Comparison of ENCODE assay signal across 8 mouse cellular contexts in genomic region chr11:74723357-74724234, GRCm38 (mm10). TPM values are rescaled to one million over a fixed set of nuclear protein-coding genes. Genes with fewer than 3 reads are reported as not detected.
DNase-seq lines count a peak whose midpoint lies in the region; ATAC-seq and TF ChIP-seq lines count a peak whose summit lies in the region.

No protein-coding gene starts in this region.

- DNase-seq in T-cell, adult 2 months (ENCODE audit: low spot score) = peak; percentile 84
- peak; percentile 77 to 79 for DNase-seq in cerebellum, postnatal 36 days
- peak; percentile 78 for DNase-seq in gastrocnemius, adult 18-20 months (ENCODE audit: low spot score)
- DNase-seq in hindbrain, postnatal 0 days (ENCODE audit: low spot score) = peak; percentile 91
- peak; percentile 76 to 80 for DNase-seq in left cerebral cortex, adult 2 months (ENCODE audit: extremely low spot score in 1 of 2, low spot score in 2 of 2)
- peak; percentile 73 to 82 for DNase-seq in right cerebral cortex, adult 2 months (ENCODE audit: low spot score in 2 of 2)
- DNase-seq in urinary bladder, postnatal 14 days (ENCODE audit: low spot score) = peak; percentile 87

- H3K4me1 ChIP-seq in hindbrain, postnatal 0 days (ENCODE audit: insufficient read depth, low read length) = peaks cover 16% of the 10 kb centered on the region

- TF ChIP-seq CTCF in hindbrain, postnatal 0 days (IDR thresholded peaks at IDR 0.05; ENCODE audit: low read depth) = no peak
- TF ChIP-seq CTCF in left cerebral cortex, adult 2 months (IDR thresholded peaks at IDR 0.05) = no peak

- 1% methylated on average over 53 of the region's 75 CpGs for WGBS in hindbrain, postnatal 0 days

- intact Hi-C loops in left cerebral cortex, adult 2 months (cut with DNase I) = loop anchor here (1.0 to 5.0 kb wide), 3 partner anchors 47 to 109 kb away; partner anchors contain the start of genes Cluh, Mettl16 and Mnt

- no peaks in the 10 kb centered on the region for H3K36me3 ChIP-seq in hindbrain, postnatal 0 days (ENCODE audit: insufficient read depth, low read length)

- H3K4me3 ChIP-seq in hindbrain, postnatal 0 days (ENCODE audit: low read length) = peak overlapping the region; percentile 97
- peak overlapping the region; percentile 95 for H3K4me3 ChIP-seq in left cerebral cortex, adult 2 months

- peak overlapping the region; percentile 64 for H3K4me2 ChIP-seq in hindbrain, postnatal 0 days (ENCODE audit: low read depth, low read length)

- H3K9me3 ChIP-seq in hindbrain, postnatal 0 days (ENCODE audit: low read length) = no peaks in the 10 kb centered on the region

- H3K27ac ChIP-seq in hindbrain, postnatal 0 days = peak overlapping the region; percentile 99
- peak overlapping the region; percentile 100 for H3K27ac ChIP-seq in left cerebral cortex, adult 2 months

- peak; percentile 87 for ATAC-seq in hindbrain, postnatal 0 days
- peak; percentile 83 for ATAC-seq in megakaryocyte, adult 5-6 weeks (ENCODE audit: poor library complexity, severe bottlenecking)

- H3K9ac ChIP-seq in hindbrain, postnatal 0 days (replicated peaks; ENCODE audit: low read length) = peak overlapping the region; percentile 98

- H3K27me3 ChIP-seq in hindbrain, postnatal 0 days (ENCODE audit: insufficient read depth, low read length) = no peaks in the 10 kb centered on the region

RNA-seq across cellular contexts. Expression of gene Pafah1b1, which starts 0.9 kb away (rescaled TPM):
- total RNA-seq in gastrocnemius, adult 18-20 months (2021) = 100 to 1,000 TPM; 107 to 138 TPM
- 181 and 190 TPM in 2 replicates for total RNA-seq in hindbrain, postnatal 0 days (2014; rRNA removed)
- 82.6 and 83.5 TPM in 2 replicates for polyA plus RNA-seq in hindbrain, postnatal 0 days (2015; fragmentation: Nextera tagmentation; extraction: Ambion mirVana)
- total RNA-seq in left cerebral cortex, adult 2 months (2021) = 100 to 1,000 TPM; 372 to 402 TPM
- total RNA-seq in megakaryocyte, adult 5-6 weeks (2015) = 53.1 and 57.4 TPM in 2 replicates
- total RNA-seq in megakaryocyte, adult 5-6 weeks (2017) = 58.7 and 64.4 TPM in 2 replicates

RNA-seq across cellular contexts. Expression of gene Mettl16, which starts 47.0 kb away (rescaled TPM):
- total RNA-seq in gastrocnemius, adult 18-20 months (2021) = 10 to 100 TPM; 11.1 to 14.2 TPM
- total RNA-seq in hindbrain, postnatal 0 days (2014; rRNA removed) = 8.3 and 10.6 TPM in 2 replicates
- 26.6 and 27.1 TPM in 2 replicates for polyA plus RNA-seq in hindbrain, postnatal 0 days (2015; fragmentation: Nextera tagmentation; extraction: Ambion mirVana)
- 10 to 100 TPM; 26.0 to 27.2 TPM for total RNA-seq in left cerebral cortex, adult 2 months (2021)
- 3.5 and 6.2 TPM in 2 replicates for total RNA-seq in megakaryocyte, adult 5-6 weeks (2015)
- total RNA-seq in megakaryocyte, adult 5-6 weeks (2017) = 10.2 and 12.5 TPM in 2 replicates

Comparison
In these comparisons a context has a peak if more than half of its experiments do, and no peak if none do; other contexts are left out.
1. Peak in every context shown above with its lines: DNase-seq, ATAC-seq, H3K4me3 ChIP-seq and H3K27ac ChIP-seq.